Mouse (Mus musculus) liver, adult 2 months (tissue): ENCODE data around the gene Zfp738.

Experiments
- CTCF ChIP-seq: fragments of 200-500 bp; IDR thresholded peaks from 2 replicates; pipeline ENCODE4 v1.5.1; 2011; ENCODE audit warnings: low read depth, low read length, control low read depth
- POLR2A ChIP-seq: fragments of 200-500 bp; IDR thresholded peaks from 2 replicates; pipeline ENCODE4 v1.6.1; 2011; ENCODE audit warnings: low read length, control low read depth; ENCODE audit not compliant: insufficient read depth; ENCODE audit errors: extremely low read depth

DNA sequence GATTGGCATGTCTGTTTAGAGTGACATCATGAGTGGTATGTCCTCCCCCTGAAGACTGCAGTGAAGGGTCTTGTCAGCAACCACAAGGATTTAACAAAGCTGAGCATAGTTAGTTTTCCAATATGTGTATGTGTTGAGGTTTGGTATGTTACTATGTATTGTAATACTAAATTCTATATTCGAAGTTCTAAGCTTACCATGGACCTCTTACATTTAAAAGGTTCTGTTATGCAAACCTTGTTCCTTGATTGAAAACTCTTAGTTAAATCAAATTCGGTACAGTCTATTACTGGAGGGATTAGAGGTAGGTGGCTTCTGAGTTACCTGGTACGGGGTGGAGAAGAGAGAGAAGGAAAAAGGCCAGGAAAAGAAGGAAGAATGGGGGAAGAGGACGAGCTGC is at the start of gene Zfp738:
- TF ChIP-seq POLR2A (no peak), CTCF (no peak)
